Mouse (Mus musculus) stomach, adult 2 months (tissue): ENCODE data around the gene Spred3. TPM values are rescaled to one million over a fixed set of nuclear protein-coding genes. Genes with fewer than 3 reads are reported as not detected.

Experiments
- polyA plus RNA-seq: library from polyadenylated mRNA; depleted of rRNA; stranded (reverse); fragments of >200 nt; gene quantifications from 2 replicates; pipeline ENCODE4 v1.2.3, GENCODE M21; 2012; rRNA removed

Spred3 gene
- polyA plus RNA-seq: 1.9 and 2.1 TPM in 2 replicates

GRCm38 (mm10) chr7:29170066-29170754, at the start of gene Spred3, which contains the start of gene Ggn:
TSS of gene Spred3 (minus strand) at chr7:29170411.
TSS of gene Ggn (plus strand) at chr7:29170210.

GRCm38 (mm10) chr7:29213675-29214082, 43.5 kb upstream of the Spred3 start, which contains the start of gene Catsperg1:
TSS of gene Catsperg1 (minus strand) at chr7:29214035.

GRCm38 (mm10) chr7:29180077-29180853, 10.1 kb upstream of the Spred3 start, which contains the start of gene Psmd8:
TSS of gene Psmd8 (minus strand) at chr7:29180701.

GRCm38 (mm10) chr7:29155838-29156782, 14.1 kb downstream of the Spred3 start, which contains the start of gene Fam98c:
TSS of gene Fam98c (minus strand) at chr7:29156234.

GRCm38 (mm10) chr7:29134693-29135386, 35.4 kb downstream of the Spred3 start, which contains the start of gene Rasgrp4:
TSS of gene Rasgrp4 (plus strand) at chr7:29134851.

GRCm38 (mm10) chr7:29124970-29125369, 45.2 kb downstream of the Spred3 start, which contains the start of gene Ryr1:
TSS of gene Ryr1 (minus strand) at chr7:29125179.

Other genes starting within 250 kb of the Spred3 start
- 295 and 310 TPM in 2 replicates for gene Actn4, start 208.1 kb downstream of the Spred3 start, polyA plus RNA-seq
- 86.0 and 100 TPM in 2 replicates for gene Eif3k, start 188.5 kb downstream of the Spred3 start, polyA plus RNA-seq
- gene Map4k1, start 188.4 kb downstream of the Spred3 start, polyA plus RNA-seq: 1.3 and 2.2 TPM in 2 replicates
- gene Ryr1, start 45.2 kb downstream of the Spred3 start, polyA plus RNA-seq: 2.1 and 2.3 TPM in 2 replicates
- 1.7 and 2.1 TPM in 2 replicates for gene Rasgrp4, start 35.6 kb downstream of the Spred3 start, polyA plus RNA-seq
- gene Fam98c, start 14.2 kb downstream of the Spred3 start, polyA plus RNA-seq: 23.6 and 35.1 TPM in 2 replicates
- gene Ggn, start 201 bp downstream of the Spred3 start, polyA plus RNA-seq: 0.84 and 1.0 TPM in 2 replicates
- 58.0 and 58.4 TPM in 2 replicates for gene Psmd8, start 10.3 kb upstream of the Spred3 start, polyA plus RNA-seq
- gene Catsperg1, start 43.6 kb upstream of the Spred3 start, polyA plus RNA-seq: 0.23 and 0.53 TPM in 2 replicates
- gene Kcnk6, start 62.1 kb upstream of the Spred3 start, polyA plus RNA-seq: 42.1 and 45.1 TPM in 2 replicates
- 69.2 and 106 TPM in 2 replicates for gene Yif1b, start 67.9 kb upstream of the Spred3 start, polyA plus RNA-seq
- 51.1 and 60.9 TPM in 2 replicates for gene 2200002D01Rik, start 78.1 kb upstream of the Spred3 start, polyA plus RNA-seq
- gene Spint2, start 111.5 kb upstream of the Spred3 start, polyA plus RNA-seq: 427 and 890 TPM in 2 replicates
- gene Ppp1r14a, start 118.9 kb upstream of the Spred3 start, polyA plus RNA-seq: 18.9 and 33.1 TPM in 2 replicates
- 0.30 and 0.56 TPM in 2 replicates for gene Dpf1, start 133.5 kb upstream of the Spred3 start, polyA plus RNA-seq